ENCODE assay signal across 11 mouse cellular contexts in genomic region chr13:29772970-29773369, GRCm38 (mm10).
"Had no signal": no experiment of that assay in that cellular context is flagged by ENCODE, and none has a peak within 500 bp of the region (broad histone marks: within the 10 kb centered on the region; RNA-seq: fewer than 3 reads in every experiment).

No protein-coding gene starts in this region.

- H3K9ac ChIP-seq: limb, embryonic 15.5 days; liver, embryonic 12.5 days; lung, embryonic 14.5 days; midbrain, embryonic 12.5 days; neural tube, embryonic 13.5 days had no signal

- H3K27ac ChIP-seq: limb, embryonic 15.5 days; liver, embryonic 12.5 days; midbrain, embryonic 12.5 days; neural tube, embryonic 13.5 days had no signal

- DNase-seq: lung, postnatal 10 days; lung, postnatal 4 days; right cerebral cortex, postnatal 14 days; thymus, adult 18-20 months; thymus, postnatal 14 days had no signal

- ATAC-seq: liver, embryonic 12.5 days; midbrain, embryonic 16.5 days had no signal

- H3K4me2 ChIP-seq: limb, embryonic 15.5 days; liver, embryonic 12.5 days; lung, embryonic 14.5 days; midbrain, embryonic 12.5 days; neural tube, embryonic 13.5 days had no signal

- H3K36me3 ChIP-seq: limb, embryonic 15.5 days; liver, embryonic 12.5 days; midbrain, embryonic 12.5 days; neural tube, embryonic 13.5 days had no signal

- H3K4me3 ChIP-seq: limb, embryonic 15.5 days; liver, embryonic 12.5 days; midbrain, embryonic 12.5 days; neural tube, embryonic 13.5 days had no signal

- H3K9me3 ChIP-seq: limb, embryonic 15.5 days; liver, embryonic 12.5 days; midbrain, embryonic 12.5 days; neural tube, embryonic 13.5 days had no signal

- H3K27me3 ChIP-seq: limb, embryonic 15.5 days; liver, embryonic 12.5 days; midbrain, embryonic 12.5 days; neural tube, embryonic 13.5 days had no signal
